Comparison of ENCODE assay signal across 8 mouse cellular contexts in the genomic region with DNA sequence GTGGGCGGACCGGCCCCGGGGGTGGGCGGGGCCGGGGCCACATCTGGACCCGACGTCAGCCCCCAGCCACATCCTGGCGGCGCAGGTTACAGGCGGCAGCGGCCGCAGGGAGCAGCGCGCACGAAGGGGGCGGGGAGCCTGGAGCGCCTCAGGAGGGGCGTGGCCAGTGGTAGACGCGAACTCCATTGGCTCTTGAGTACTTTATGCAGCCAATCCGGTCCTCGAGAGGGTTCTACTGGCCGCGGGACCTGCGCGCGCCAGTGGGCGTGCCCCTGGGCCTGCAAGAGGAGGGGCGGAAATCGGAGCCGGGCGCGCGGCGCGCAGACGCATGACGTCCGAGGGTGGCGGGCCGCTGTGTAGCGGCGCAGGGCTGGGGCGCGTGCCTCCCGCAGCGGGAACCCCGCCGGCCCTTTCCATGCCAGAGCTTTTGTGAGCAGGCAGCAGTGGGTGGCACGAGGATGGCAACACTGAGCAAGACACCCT. TPM values are rescaled to one million over a fixed set of nuclear protein-coding genes. Genes with fewer than 3 reads are reported as not detected.
DNase-seq lines count a peak whose midpoint lies in the region; ATAC-seq and TF ChIP-seq lines count a peak whose summit lies in the region.

Gene Klf13, minus strand, starts transcription at position 2 of the 483 bp plus-strand sequence.

- peak; percentile 99 for DNase-seq in MEL (ENCODE audit: low read depth, low spot score)
- peak; percentile 96 for DNase-seq in cerebellum, adult 8-10 months
- peak; percentile 99 for DNase-seq in forelimb bud, embryonic 11.5 days (ENCODE audit: low read depth, low spot score)
- peak; percentile 93 for DNase-seq in layer of hippocampus, adult 9-10 months (ENCODE audit: low spot score)
- peak; percentile 86 for DNase-seq in ovary, postnatal 10 days (ENCODE audit: low spot score)
- DNase-seq in thymus, postnatal 10 days (ENCODE audit: low spot score in 2 of 2), result peak; percentile 97 to 99

- H3K79me2 ChIP-seq in MEL (ENCODE audit: control insufficient read depth, insufficient read depth, low read length, poor library complexity), result peaks cover 47% of the 10 kb centered on the region

- no peaks in the 10 kb centered on the region for H3K27me3 ChIP-seq in MEL (ENCODE audit: control insufficient read depth in 1 of 2, insufficient read depth in 2 of 2, low read length in 2 of 2)
- H3K27me3 ChIP-seq in lung, embryonic 16.5 days (ENCODE audit: control insufficient read depth, insufficient read depth, low read depth, low read length), result no peaks in the 10 kb centered on the region

- TF ChIP-seq RAD21 in MEL (IDR thresholded peaks at IDR 0.05; ENCODE audit: low read depth, low read length), result no peak

- H3K36me3 ChIP-seq in MEL (ENCODE audit: control insufficient read depth in 1 of 2, insufficient read depth in 2 of 2, low read length in 2 of 2), result peaks cover 0 to 29% of the 10 kb centered on the region in 2 experiments; a peak in 2 of 4 replicates
- H3K36me3 ChIP-seq in lung, embryonic 16.5 days (ENCODE audit: control insufficient read depth, insufficient read depth, low read length), result no peaks in the 10 kb centered on the region

- H3K4me2 ChIP-seq in lung, embryonic 16.5 days (ENCODE audit: low read depth, low read length), result peak within 1 kb of the TSS; percentile 91

- H3K9me3 ChIP-seq in MEL (replicated peaks; ENCODE audit: insufficient read depth, low read length), result no peaks in the 10 kb centered on the region
- H3K9me3 ChIP-seq in lung, embryonic 16.5 days (ENCODE audit: control insufficient read depth, low read length), result no peaks in the 10 kb centered on the region

- no peak for TF ChIP-seq CTCF in MEL (IDR thresholded peaks at IDR 0.05 in 2 of 3, conservative IDR thresholded peaks at IDR 0.05 in 1 of 3; ENCODE audit: control insufficient read depth in 1 of 3, insufficient read depth in 1 of 3, low read depth in 2 of 3, low read length in 3 of 3, poor library complexity in 1 of 3, severe bottlenecking in 1 of 3)

- H3K27ac ChIP-seq in MEL (ENCODE audit: control insufficient read depth, low read depth, low read length), result peak within 1 kb of the TSS; percentile 93
- H3K27ac ChIP-seq in lung, embryonic 16.5 days (ENCODE audit: low read length), result peak within 1 kb of the TSS; percentile 100

- peak within 1 kb of the TSS; percentile 86 to 96 for H3K4me3 ChIP-seq in MEL (ENCODE audit: control insufficient read depth in 1 of 2, insufficient read depth in 1 of 2, low read depth in 2 of 2, low read length in 2 of 2)
- H3K4me3 ChIP-seq in lung, embryonic 16.5 days (ENCODE audit: low read length), result peak within 1 kb of the TSS; percentile 62

- H3K9ac ChIP-seq in MEL (ENCODE audit: control insufficient read depth, low read depth, low read length, poor library complexity, severe bottlenecking), result peak within 1 kb of the TSS; percentile 93
- peak within 1 kb of the TSS; percentile 88 for H3K9ac ChIP-seq in lung, embryonic 16.5 days (ENCODE audit: low read length)

- TF ChIP-seq EP300 in MEL (IDR thresholded peaks at IDR 0.05; ENCODE audit: low read depth in 1 of 2, low read length in 2 of 2), result peak in 1 of 2 experiments; percentile 3; a peak in 2 of 4 replicates

- H3K4me1 ChIP-seq in MEL (ENCODE audit: control insufficient read depth in 1 of 2, insufficient read depth in 2 of 2, low read length in 2 of 2), result peaks cover 28 to 30% of the 10 kb centered on the region in 2 experiments
- H3K4me1 ChIP-seq in lung, embryonic 16.5 days (replicated peaks; ENCODE audit: control insufficient read depth, insufficient read depth, low read length), result peaks cover 22% of the 10 kb centered on the region

- peak; percentile 66 to 72 for ATAC-seq in hematopoietic stem cell, adult 5-6 weeks (replicated peaks in 1 of 2; ENCODE audit: insufficient read depth in 1 of 2, low FRiP score in 2 of 2, low TSS enrichment in 1 of 2, low read depth in 1 of 2, poor library complexity in 2 of 2, severe bottlenecking in 2 of 2)
- peak; percentile 88 for ATAC-seq in lung, embryonic 16.5 days (ENCODE audit: low read depth)

- under 1% methylated on average over 44 of the region's 50 CpGs for WGBS in lung, embryonic 16.5 days

- peak; percentile 43 to 87; a peak in 3 of 4 replicates for TF ChIP-seq POLR2A in MEL (IDR thresholded peaks at IDR 0.05; ENCODE audit: control insufficient read depth in 1 of 2, insufficient read depth in 1 of 2, low read depth in 1 of 2, low read length in 2 of 2, poor library complexity in 1 of 2)

TF ChIP-seq in MEL, 35 proteins besides CTCF, POLR2A, EP300 and RAD21:
- TF ChIP-seq POLR2AphosphoS2 (IDR thresholded peaks at IDR 0.05; ENCODE audit: low read length), result peak; percentile 81
- no peak for TF ChIP-seq UBTF (IDR thresholded peaks at IDR 0.05; ENCODE audit: borderline replicate concordance, insufficient read depth, low read depth, low read length)
- TF ChIP-seq SMC3 (IDR thresholded peaks at IDR 0.05; ENCODE audit: low read depth, low read length), result peak; percentile 12; the same call in 1 of the 2 replicates
- 0 out of 2 replicates have a peak, but pooled peaks have one; percentile 29 for TF ChIP-seq MAZ (IDR thresholded peaks at IDR 0.05; ENCODE audit: low read depth, low read length)
- no peak for TF ChIP-seq GATA1 (IDR thresholded peaks at IDR 0.05; ENCODE audit: low read depth, low read length)
- TF ChIP-seq ZMIZ1 (IDR thresholded peaks at IDR 0.05; ENCODE audit: low read depth, low read length), result peak; percentile 56; the same call in 1 of the 2 replicates
- TF ChIP-seq NRF1 (IDR thresholded peaks at IDR 0.05; ENCODE audit: insufficient read depth, low read depth, low read length, poor library complexity, severe bottlenecking), result peak; percentile 81
- no peak for TF ChIP-seq MYB (IDR thresholded peaks at IDR 0.05; ENCODE audit: low read depth, low read length)
- TF ChIP-seq ZC3H11A (IDR thresholded peaks at IDR 0.05; ENCODE audit: low read depth, low read length), result no peak
- TF ChIP-seq HCFC1 (IDR thresholded peaks at IDR 0.05; ENCODE audit: low read depth, low read length), result peak; percentile 59; the same call in 1 of the 2 replicates
- no peak for TF ChIP-seq USF2 (IDR thresholded peaks at IDR 0.05; ENCODE audit: borderline replicate concordance in 1 of 2, insufficient read depth in 1 of 2, low read depth in 1 of 2, low read length in 2 of 2)
- peak; percentile 75; the same call in 1 of the 2 replicates for TF ChIP-seq MAX (IDR thresholded peaks at IDR 0.05; ENCODE audit: low read length)
- 0 out of 2 replicates have a peak, but pooled peaks have one; percentile 39 for TF ChIP-seq E2F4 (IDR thresholded peaks at IDR 0.05; ENCODE audit: borderline replicate concordance, low read depth, low read length)
- peak; percentile 57 for TF ChIP-seq MXI1 (IDR thresholded peaks at IDR 0.05; ENCODE audit: low read depth, low read length)
- TF ChIP-seq CHD1 (IDR thresholded peaks at IDR 0.05; ENCODE audit: low read depth, low read length), result no peak
- TF ChIP-seq TCF12 (IDR thresholded peaks at IDR 0.05; ENCODE audit: low read depth, low read length), result peak; percentile 49
- peak; percentile 13; the same call in 1 of the 2 replicates for TF ChIP-seq ETS1 (IDR thresholded peaks at IDR 0.05; ENCODE audit: low read depth, low read length)
- peak; percentile 73 for TF ChIP-seq NELFE (IDR thresholded peaks at IDR 0.05; ENCODE audit: low read depth, low read length)

RNA-seq across cellular contexts. Expression of gene Klf13, which starts in this region (rescaled TPM):
- 20.5 and 21.6 TPM in 2 replicates for total RNA-seq in MEL (2012; rRNA removed)
- polyA plus RNA-seq in MEL (2012; ENCODE audit: insufficient read depth in 1 of 2, insufficient read length in 2 of 2, low read depth in 1 of 2, low replicate concordance in 2 of 2, missing spikeins in 1 of 2), result 100 to 1,000 TPM in 1 of 2 experiments, 10 to 100 TPM in 1; 26.9 to 118 TPM
- 16.7 and 24.3 TPM in 2 replicates for total RNA-seq in hematopoietic stem cell, adult 5-6 weeks (2017)
- polyA plus RNA-seq in lung, embryonic 16.5 days (2015; fragmentation: Nextera tagmentation; extraction: Ambion mirVana), result 39.0 and 40.1 TPM in 2 replicates

Comparison
In these comparisons a context has a peak if more than half of its experiments do, and no peak if none do; other contexts are left out.
1. Peak in every context shown above with its lines: DNase-seq, ATAC-seq, H3K4me3 ChIP-seq and H3K27ac ChIP-seq.